Comparison of ENCODE assay signal across 9 mouse cellular contexts in the genomic region with DNA sequence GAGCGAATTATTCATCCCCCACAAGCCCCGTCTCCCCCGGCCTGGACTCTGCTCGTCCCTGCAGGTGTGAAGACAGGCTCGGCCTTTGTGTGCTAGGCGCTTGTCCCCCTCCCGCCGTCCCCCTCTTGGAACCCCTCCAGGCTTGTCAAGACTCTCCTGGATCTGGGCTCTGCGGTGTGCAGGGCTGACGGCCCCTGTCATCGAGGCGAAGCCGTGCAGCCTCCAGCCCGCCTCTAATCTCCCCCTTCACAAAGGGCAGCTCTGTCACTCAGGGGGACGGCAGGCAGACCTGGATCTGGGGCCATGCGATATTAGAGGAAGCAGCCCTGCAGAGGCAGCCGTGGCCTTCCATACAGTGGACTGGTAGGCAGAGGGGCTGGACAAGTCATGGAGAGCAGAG. TPM values are rescaled to one million over a fixed set of nuclear protein-coding genes. Genes with fewer than 3 reads are reported as not detected.
DNase-seq lines count a peak whose midpoint lies in the region; ATAC-seq lines count a peak whose summit lies in the region.
"Had no signal": no experiment of that assay in that cellular context is flagged by ENCODE, and none has a peak within 500 bp of the region (broad histone marks: within the 10 kb centered on the region; RNA-seq: fewer than 3 reads in every experiment).

No protein-coding gene starts in this region.

- H3K4me3 ChIP-seq in heart, embryonic 13.5 days = peak overlapping the region; percentile 19; the same call in 1 of the 2 replicates
- H3K4me3 ChIP-seq in midbrain, embryonic 12.5 days = peak overlapping the region; percentile 19

- peak overlapping the region; percentile 59 for H3K4me2 ChIP-seq in heart, embryonic 13.5 days
- H3K4me2 ChIP-seq in midbrain, embryonic 12.5 days (replicated peaks) = peak overlapping the region; percentile 48

- intact Hi-C loops in heart, postnatal 36 days (cut with DNase I) = loop anchor here (5.0 kb wide), 1 partner anchor 225 kb away; no protein-coding TSS in a partner anchor

- H3K9me3 ChIP-seq in heart, embryonic 13.5 days = no peaks in the 10 kb centered on the region
- H3K9me3 ChIP-seq in midbrain, embryonic 12.5 days = no peaks in the 10 kb centered on the region

- no peak for DNase-seq in heart, postnatal 36 days
- DNase-seq in embryo, embryonic 10.5 days (ENCODE audit: low spot score) = peak; percentile 26
- DNase-seq in heart, postnatal 4 days = peak; percentile 57
- DNase-seq in frontal cortex, postnatal 25 days (ENCODE audit: low spot score in 2 of 2) = no peak
- no peak for DNase-seq in frontal cortex, adult 2 months (ENCODE audit: extremely low spot score in 1 of 2, low spot score in 1 of 2)
- DNase-seq in cerebellum, adult 11 months = no peak

- H3K9ac ChIP-seq in heart, embryonic 13.5 days = peak overlapping the region; percentile 15; the same call in 1 of the 2 replicates
- H3K9ac ChIP-seq in midbrain, embryonic 12.5 days (replicated peaks) = peak overlapping the region; percentile 35
- H3K9ac ChIP-seq: liver, embryonic 14.5 days had no signal

- no peaks in the 10 kb centered on the region for H3K36me3 ChIP-seq in heart, embryonic 13.5 days
- no peaks in the 10 kb centered on the region for H3K36me3 ChIP-seq in midbrain, embryonic 12.5 days

- H3K27me3 ChIP-seq in heart, embryonic 13.5 days (replicated peaks) = peaks cover 85% of the 10 kb centered on the region
- H3K27me3 ChIP-seq in midbrain, embryonic 12.5 days = peaks cover 22% of the 10 kb centered on the region

- ATAC-seq in heart, embryonic 13.5 days (ENCODE audit: extremely low read depth, insufficient number of reproducible peaks, low FRiP score, low TSS enrichment) = peak; percentile 67
- ATAC-seq in midbrain, embryonic 12.5 days (ENCODE audit: low FRiP score, low read depth) = peak; percentile 89

- no peak overlapping the region; the same call in 1 of the 2 replicates for H3K27ac ChIP-seq in heart, embryonic 13.5 days (replicated peaks)
- peak overlapping the region; percentile 74 for H3K27ac ChIP-seq in midbrain, embryonic 12.5 days (replicated peaks)
- H3K27ac ChIP-seq: liver, embryonic 14.5 days had no signal

- 4% methylated on average over 17 of the region's 17 CpGs for WGBS in heart, embryonic 13.5 days
- WGBS in midbrain, embryonic 12.5 days = 3% methylated on average over 17 of the region's 17 CpGs

- peaks cover 41% of the 10 kb centered on the region for H3K4me1 ChIP-seq in heart, embryonic 13.5 days
- H3K4me1 ChIP-seq in midbrain, embryonic 12.5 days = peaks cover 25% of the 10 kb centered on the region

RNA-seq across cellular contexts. Expression of a gene that starts 47.8 kb away (rescaled TPM):
- 207 and 217 TPM in 2 replicates for polyA plus RNA-seq in heart, embryonic 13.5 days (2015; fragmentation: Nextera tagmentation; extraction: Ambion mirVana)
- total RNA-seq in heart, postnatal 36 days (2021) = 100 to 1,000 TPM in 1 of 2 experiments, 10 to 100 TPM in 1; 95.1 to 102 TPM
- total RNA-seq in heart, postnatal 4 days (2021) = 100 to 1,000 TPM; 128 to 130 TPM
- polyA plus RNA-seq in midbrain, embryonic 12.5 days (2016; fragmentation: Nextera tagmentation; extraction: Ambion mirVana) = 242 and 256 TPM in 2 replicates
- 125 and 138 TPM in 2 replicates for polyA plus RNA-seq in frontal cortex, adult 2 months (2012; rRNA removed)

Comparison
In these comparisons a context has a peak if more than half of its experiments do, and no peak if none do; other contexts are left out.
1. DNase-seq: peak in embryo, embryonic 10.5 days (single experiment) and heart, postnatal 4 days (single experiment); none in heart, postnatal 36 days (0 of 2), frontal cortex, postnatal 25 days (0 of 2), frontal cortex, adult 2 months (0 of 2) and cerebellum, adult 11 months (single experiment).